Mouse (Mus musculus) thymus, postnatal 36 days (tissue): ENCODE data around the gene Bcam.
A peak's percentile ranks its signal among the peaks of the same experiment; 100 is the strongest.
"Not testable (repeated sequence)": the region's sequence is repeated elsewhere in the genome, so short reads cannot be mapped to it uniquely, and the experiment has no call there.

Experiments
- DNase-seq, 2 experiments: peaks; one replicate each; pipeline ENCODE4 v3.0.0; 2022; ENCODE audit warnings: mixed read lengths in 2 of 2

The Bcam gene

DNA sequence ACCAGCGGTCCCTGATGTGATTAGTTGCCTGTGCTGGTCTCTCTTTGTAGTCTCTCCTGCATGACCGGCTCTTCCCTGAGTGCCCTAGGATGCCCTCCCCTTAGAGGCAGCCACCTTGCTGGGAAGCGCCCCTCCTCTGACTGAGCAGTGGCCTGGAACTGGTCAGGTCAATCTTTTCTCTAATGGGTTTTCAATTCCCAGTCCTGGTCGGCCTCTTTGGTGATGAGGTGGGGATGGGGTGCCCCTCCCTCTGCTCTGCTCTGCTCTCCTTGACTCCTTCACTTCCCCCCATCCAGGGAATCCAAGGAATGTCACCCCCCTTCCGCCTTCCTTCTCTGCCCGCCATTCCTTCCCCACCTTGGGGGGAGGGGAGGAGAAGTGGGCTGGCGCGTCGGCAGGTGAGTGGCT is at the start of gene Bcam:
Bcam (minus strand) TSS at position 33 of the 408 bp plus-strand sequence.
- DNase-seq: no peak

GRCm38 (mm10) chr7:19818875-19819274 is 48.1 kb upstream of the Bcam start:
- DNase-seq: no peak

GRCm38 (mm10) chr7:19818440-19818839 is 47.6 kb upstream of the Bcam start:
- DNase-seq: no peak

DNA sequence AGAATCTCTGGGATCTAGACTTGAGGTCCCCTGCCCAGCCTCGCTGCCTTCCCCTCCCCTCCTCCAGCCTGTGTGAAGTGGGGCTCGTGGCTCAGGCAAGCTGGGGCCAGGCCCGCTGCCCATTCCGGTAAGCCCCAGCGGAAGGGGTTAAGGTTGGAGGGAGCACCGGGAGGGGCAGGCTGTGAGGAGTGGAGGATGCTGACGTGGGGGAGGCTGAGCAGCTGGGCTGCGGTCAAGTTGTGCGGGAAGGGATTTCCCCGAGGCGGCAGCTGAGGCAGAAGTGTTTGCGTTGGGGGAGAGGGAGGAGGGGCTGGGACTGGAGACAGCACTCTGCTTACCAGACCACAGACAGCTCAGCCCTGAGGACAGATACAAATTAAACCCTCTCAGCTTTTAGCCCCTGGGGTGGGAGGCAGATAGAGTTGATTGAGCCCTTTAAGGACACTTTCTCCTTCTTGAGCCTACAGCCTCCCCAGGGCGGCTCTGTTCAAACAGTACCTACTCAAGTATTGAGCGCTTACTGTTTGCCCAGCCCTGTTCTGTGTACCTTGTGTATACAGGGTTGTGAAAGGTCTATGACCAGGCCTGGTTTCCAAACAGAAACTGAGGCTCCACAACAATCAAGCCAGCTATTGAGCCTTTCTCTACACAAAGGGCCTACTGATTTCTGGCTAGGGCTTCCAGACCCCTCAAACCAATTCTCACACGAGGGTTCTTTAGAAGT is 46.7 kb upstream of the Bcam start:
- DNase-seq: peak; percentile 79 to 87

GRCm38 (mm10) chr7:19816224-19816771 is 45.5 kb upstream of the Bcam start:
- DNase-seq: peak; percentile 70 to 76

DNA sequence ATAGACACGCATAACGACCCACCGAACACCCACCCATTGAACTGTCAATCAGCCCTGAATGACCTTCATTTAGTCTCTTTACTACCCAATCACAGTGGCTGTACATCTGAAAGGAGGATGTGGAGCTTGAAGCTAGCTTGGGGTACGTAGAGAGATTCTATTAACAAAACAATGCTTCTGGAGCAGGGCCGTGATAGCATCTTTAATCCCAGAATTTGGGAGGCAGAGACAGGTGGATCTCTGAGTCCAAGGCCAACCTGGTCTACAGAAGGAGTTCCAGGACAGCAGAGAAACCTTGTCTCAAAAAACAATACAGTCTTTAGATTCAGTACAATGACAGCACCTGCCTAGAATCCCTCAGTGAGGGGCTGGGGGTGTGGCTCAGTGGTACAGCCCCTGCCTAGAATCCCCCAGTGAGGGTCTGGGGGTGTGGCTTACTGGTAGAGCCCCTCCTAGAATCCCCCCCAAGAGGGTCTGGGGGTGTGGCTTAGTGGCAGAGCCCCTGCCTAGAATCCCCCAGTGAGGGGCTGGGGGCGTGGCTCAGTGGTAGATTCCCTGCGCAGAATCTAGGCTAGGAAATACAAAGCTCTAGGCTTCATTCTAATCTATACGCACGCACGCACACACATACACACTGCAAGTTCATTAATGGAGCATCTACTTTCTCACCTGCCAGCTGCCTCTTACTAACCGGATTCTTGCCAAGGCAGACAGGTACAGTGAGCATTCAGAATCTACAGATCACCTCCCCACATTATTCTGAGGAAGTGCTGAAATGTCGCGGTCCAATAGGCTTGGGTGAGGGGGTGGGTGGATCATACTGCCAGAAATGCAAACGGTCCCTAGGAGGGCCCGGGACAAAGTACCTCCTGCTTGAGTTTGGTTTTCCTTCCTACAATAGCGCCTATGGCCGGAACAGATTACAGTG is 44.7 kb upstream of the Bcam start:
- DNase-seq: no peak

DNA sequence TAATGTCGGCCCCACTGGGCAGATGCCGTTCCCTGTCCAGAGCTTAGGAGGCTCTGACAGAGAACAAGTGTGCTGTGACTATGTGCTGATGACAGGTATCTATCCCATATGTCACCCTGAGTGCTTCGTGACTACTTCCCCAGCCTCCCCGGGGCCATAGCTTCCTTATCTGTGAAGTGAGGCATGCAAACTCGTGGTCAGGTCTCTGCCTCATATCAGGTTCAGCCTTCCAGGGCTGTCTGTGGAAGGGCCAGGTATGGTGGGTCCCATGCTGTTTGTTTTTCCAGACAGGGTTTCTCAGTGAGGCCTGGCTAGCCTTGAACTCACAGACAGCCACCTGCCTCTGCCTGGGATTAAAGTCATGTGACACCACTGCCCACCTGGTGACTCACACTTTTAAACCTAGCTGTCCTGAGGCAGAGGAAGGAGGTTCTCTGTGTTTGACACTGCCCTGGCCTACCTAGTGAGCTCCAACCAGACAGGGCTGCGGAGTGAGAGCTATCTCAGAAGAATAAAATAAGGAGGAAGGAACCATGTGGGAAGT is 42.8 kb upstream of the Bcam start:
- DNase-seq: no peak

DNA sequence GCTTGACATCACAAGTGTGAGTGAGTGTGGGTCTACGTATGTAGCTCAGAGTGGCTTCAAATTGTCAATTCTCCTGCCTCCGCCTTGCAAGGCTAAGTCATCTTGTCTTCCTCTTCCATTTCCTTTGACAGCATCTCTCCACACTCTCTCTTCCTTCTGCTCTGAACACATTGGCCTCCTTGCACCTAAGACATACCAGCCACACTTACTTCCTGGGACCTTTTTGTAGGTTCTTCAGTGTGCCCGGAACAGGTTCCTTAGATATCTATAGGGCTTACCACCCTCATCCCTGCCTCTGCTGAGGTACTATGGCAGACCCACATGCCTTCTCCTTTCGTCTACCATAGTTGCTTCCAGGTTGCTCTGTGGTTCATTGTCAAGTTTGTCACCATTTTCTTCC is 42.3 kb upstream of the Bcam start:
- no peak for DNase-seq

DNA sequence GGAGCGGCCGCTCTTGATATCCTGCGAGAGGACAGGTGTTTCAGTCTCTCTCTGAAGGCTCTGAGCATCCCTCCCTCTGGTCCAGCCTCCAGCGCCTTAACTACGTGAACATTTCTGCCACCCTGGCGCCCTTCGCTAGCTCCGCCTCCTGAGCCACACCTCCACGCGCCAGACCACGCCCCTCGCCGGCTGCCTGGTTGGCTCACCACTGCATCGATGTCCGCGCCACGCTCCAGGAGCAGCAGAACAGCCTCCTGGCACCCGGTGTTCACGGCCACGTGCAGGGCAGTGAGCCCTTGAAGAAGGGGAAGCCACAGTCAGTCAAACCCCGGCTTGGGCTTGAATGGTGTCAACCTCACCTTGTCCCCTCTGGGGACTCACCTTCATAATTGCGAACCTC is 40.3 kb upstream of the Bcam start:
- DNase-seq: no peak

DNA sequence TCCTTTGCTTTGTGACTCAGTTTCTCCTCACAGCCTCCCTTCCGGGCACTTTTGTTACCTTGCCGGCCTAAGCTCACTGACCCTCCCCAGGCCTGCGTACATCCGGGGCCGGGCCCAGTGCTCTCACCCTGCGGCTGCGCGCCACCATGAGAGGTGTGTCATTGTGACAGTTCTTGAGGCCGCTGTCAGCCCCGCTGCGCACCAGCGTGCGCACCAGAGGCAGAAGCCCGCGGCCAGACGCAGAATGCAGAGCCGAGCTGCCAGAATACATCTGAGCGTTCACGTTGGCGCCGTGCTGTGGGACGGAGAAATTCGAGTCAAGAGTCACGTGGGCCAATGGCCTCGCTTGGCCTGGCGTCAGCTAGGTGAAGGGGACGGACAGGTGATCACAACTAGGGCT is 38.6 kb upstream of the Bcam start:
- DNase-seq: no peak

DNA sequence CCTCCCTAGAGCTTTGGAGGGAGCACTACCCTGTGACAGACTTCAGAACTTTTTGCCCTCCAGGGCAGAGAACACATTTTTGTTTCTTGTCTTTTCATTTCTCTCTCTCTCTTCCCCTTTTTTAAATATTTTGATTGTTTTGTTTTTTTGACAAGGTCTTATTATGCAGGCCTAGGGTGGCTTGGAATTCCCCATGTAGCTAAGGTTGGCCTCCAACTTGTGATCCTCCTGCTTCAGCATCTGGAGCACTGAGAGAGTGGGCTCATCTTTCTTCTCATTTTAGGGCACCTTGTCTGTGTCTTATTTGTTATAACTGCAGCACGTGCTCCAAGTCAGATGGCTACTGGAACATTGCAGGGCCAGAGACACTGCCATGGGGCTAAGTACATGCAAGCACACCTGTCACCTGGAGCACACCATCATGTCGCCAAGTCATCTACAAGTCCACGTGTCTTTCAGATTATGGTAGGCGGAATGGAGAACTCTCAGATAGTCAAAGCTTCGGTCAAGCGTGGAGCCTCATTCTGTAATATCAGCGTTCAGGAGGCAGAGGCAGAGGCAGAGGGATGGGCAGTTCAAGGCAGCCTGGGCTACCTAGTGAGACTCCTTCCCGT is 35.6 kb upstream of the Bcam start:
- DNase-seq: no peak

DNA sequence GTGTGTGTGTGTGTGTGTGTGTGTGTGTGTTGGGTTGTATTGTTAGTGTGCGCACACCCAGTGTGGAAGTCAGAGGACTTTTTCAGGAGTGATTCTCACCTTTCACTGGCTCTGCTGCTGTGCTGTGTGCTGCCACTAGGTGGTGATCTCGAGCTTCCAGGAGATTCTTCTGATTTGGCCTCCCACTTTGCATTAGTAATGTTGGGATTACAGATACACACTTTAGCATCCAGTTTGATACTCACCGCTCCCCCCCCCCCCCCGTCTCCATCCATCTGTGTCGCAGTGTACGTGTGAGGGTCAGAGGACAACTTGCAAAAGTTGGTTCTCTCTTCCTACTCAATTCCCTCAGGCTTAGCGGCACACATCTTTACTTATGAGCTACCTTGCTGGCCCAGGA is 32.2 kb upstream of the Bcam start:
- peak; percentile 71 to 78 for DNase-seq

DNA sequence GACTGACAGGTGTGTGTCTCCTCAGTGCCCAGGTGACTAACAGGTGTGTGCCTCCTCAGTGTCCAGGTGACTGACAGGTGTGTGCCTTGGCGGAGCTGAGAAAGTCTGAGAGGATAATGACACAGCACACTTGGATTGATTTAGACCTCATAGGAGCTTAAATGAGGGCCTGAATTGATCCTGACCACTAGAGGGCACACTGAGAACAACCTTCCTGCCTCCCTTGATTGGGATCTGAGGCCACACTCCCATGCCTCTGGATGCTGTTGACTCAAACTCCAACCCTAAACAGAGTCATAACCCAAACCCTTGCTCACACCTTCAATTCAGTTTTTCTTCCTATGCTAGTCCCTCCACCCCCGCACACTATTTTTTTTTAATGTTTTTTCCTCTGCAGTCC is 29.9 kb upstream of the Bcam start:
- no peak for DNase-seq

GRCm38 (mm10) chr7:19796697-19797588 is 26.1 kb upstream of the Bcam start, which contains the start of gene Cblc:
TSS of gene Cblc (minus strand) at chr7:19796809.
- peak; percentile 88 for DNase-seq

- DNase-seq: no peak
Observed at GRCm38 (mm10) chr7:19796254-19796653, 25.4 kb upstream of the Bcam start.

- no peak for DNase-seq
Observed at GRCm38 (mm10) chr7:19795236-19795635, 24.4 kb upstream of the Bcam start.

DNA sequence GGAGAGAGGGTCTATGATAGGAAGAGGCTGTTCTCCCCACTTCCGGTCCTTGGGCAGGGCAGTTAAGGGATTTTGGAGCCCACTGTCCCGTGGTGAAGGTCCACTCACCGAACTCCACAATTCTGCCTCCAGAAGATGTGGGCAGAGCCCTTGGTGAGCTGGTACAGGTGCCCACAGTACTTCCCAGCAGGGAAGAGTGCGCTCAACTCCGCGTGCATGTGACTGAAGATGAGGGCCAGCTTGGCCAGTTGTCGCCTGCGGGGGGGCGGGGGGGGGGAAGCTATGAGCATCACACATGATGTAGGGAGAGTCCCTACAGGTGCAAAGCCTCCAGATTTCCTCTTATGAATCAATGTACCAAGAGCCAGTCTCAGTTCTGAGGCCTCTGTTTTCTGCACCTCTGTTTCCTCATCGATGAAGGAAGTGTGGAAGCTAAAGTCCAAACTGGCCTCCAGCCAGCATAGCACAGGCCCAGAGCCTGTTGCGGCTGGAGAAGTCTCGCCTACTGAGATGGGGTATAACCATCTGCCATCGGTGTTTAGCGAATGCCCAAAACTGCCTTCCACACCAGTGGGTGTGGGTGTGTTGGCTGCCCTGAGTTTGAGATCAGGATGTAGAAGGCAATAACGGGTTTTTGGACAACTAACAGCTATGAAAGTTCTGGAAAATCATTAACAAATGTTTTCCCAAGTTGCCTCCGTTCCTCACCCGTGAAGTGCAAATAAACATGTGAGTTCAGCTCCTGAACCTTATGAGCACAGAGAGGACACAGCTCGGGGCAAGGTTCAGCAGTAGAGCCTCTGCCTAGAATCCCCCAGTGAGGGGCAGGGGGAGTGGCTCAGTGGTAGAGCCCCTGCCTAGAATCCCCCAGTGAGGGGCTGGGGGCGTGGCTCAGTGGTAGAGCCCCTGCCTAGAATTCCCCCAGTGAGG is 22.1 kb upstream of the Bcam start:
- DNase-seq: no peak

DNA sequence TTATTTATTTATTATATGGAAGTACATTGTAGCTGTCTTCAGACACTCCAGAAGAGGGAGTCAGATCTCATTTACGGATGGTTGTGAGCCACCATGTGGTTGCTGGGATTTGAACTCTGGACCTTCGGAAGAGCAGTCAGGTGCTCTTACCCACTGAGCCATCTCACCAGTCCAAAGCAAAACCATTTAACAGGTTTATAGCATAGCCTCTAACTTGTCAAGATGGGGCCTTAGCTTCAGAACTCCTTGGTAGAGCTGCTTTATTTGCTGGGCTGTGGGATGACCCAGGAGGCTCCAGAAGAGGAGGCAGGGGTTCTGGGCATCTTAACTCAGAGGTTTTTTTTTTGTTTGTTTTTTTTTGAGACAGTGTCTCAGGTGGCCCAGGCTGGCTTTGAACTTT is 20.7 kb upstream of the Bcam start:
- not testable (repeated sequence) for DNase-seq

- DNase-seq: peak; percentile 90
Observed at GRCm38 (mm10) chr7:19789904-19790347, 19.1 kb upstream of the Bcam start.

DNA sequence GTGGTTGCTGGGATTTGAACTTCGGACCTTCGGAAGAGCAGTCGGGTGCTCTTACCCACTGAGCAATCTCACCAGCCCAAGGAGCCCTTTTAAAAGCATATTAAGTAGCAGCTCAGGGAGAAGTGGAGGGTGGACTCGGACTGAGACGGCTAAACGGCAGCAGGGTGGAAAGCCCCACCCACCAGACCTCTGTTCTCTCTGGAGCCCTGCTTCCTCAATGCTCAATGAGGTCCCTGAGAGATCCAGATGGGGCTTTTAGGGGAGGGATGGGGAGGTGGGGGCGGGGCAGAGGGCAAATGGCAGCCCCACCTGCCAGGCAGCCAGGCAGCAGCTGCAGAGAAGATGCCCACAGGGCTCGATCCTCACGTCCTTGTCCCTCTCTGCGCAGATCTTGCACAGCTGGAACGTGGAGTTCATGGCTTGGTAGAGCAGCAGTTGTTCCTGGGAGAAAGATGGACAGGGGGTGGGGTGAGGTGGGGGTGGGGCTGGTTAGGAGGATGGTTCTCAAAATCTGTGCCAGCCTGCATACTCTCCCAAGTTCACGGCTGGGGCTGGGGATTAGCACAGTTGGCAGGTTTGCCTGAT is 15.2 kb upstream of the Bcam start:
- no peak for DNase-seq
